Mouse (Mus musculus): ENCODE results near the gene Irf2bp1. TPM values are rescaled to one million over a fixed set of nuclear protein-coding genes. Genes with fewer than 3 reads are reported as not detected.
A peak's percentile ranks its signal among the peaks of the same experiment; 100 is the strongest.

The Irf2bp1 gene
- total RNA-seq, 2 experiments from 2014 or later: 52.1 to 53.0 TPM

DNA sequence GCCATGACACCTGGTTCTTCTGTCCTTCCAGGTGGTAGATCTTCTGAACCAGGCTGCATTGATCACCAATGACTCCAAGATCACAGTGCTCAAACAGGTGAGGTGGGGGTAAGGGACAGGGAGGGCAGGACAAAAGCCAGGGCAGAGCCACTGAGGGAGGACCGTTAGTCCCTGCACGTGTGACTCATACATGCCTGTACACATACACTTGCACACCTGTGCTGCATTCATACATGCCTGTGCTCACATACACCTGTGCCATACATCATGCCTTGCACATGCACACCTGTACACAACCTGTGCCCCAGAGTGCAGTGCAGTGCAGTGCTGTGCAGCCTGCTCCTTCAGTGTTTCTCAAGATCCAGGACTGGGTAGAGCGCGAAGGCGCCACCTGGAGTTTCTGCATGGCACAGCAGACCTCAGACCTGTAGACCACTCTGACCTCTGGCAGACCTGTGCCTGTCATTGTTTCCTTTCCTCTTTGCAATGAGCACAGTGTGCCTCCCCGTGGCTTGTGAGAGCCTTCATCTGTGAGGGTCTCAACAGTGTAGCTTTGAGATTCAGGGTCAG lies 25.3 kb downstream of the Irf2bp1 start:
- no peak for DNase-seq

- no peak for DNase-seq
These were observed 27.8 kb downstream of the Irf2bp1 start for GRCm38 (mm10) chr7:19031641-19032040.

DNA sequence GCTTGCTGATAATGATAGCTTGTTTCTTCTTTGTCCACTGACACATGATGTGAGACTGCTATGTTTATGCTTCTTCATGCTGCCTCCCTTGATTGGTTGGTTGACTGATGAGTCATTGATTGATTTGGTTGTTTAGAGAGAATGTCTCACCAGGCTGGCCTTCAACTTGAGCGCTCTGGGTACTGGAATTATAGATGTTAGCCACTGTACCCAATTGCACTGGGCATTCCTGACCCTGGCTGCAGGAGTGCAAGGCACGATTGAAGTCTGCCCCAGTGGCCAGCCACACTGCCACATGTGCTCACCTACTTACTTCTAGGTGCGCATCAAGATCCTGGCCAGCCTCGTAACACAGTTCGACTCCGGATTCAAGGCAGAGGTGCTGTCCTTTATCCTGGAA lies 40.8 kb downstream of the Irf2bp1 start:
- no peak for DNase-seq

DNA sequence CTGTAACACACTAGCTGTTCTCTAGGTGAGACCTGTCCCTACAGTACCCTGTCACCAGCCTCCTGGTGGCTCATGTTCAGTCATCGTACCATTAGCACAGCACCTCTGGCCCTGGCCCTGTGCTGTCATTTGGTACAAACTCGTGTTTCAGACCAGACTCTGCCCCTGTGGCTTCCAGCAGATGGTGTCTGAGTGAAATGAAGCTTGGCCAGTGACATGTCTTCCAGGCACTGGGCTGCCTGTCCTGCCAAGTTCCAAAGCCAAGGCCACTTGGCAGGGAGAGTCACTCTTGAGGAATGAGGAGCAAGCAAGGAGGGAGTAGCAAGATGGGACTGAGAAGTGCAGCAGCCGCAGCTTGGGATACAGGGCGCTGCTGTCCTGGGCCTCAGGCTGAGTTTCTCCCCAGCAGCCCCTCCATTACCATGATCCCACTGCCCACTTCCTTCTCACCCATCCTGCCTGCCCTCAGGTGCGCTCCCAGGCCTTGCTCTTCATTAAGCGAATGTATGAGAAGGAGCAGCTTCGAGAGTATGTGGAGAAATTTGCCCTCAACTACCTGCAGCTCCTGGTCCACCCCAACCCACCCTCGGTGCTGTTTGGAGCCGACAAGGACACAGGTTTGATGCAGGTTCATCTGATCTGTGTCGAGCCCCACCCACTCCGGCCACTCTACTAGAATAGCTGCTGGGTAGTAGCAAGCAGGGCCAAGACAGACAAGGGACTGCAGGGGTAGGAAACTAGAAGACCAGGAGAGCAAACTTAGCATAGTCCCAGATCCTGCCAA lies 42.6 kb downstream of the Irf2bp1 start:
- DNase-seq: no peak

- DNase-seq: no peak
These were observed 44.2 kb downstream of the Irf2bp1 start for GRCm38 (mm10) chr7:19048006-19048527.

DNA sequence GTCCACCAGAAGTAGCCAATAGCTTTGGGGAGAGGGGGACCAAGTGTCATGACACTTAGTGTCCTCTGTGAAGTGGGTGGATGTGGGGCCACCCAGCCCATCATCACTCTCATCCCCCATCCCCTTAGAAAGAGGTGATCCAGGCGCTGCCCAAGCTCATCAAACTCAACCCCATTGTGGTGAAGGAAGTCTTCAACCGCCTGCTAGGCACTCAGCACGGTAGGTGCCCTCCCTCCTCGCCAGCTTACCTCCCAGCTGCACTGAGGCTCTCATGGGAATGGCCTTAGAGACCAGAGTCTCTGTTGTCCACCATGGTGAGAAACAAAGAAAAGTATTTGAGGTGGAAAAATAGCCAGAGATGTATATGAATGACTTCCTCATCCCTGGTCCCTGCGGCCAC lies 45.4 kb downstream of the Irf2bp1 start:
- DNase-seq: no peak

GRCm38 (mm10) chr7:19050172-19050571 lies 46.3 kb downstream of the Irf2bp1 start:
- DNase-seq: no peak

DNA sequence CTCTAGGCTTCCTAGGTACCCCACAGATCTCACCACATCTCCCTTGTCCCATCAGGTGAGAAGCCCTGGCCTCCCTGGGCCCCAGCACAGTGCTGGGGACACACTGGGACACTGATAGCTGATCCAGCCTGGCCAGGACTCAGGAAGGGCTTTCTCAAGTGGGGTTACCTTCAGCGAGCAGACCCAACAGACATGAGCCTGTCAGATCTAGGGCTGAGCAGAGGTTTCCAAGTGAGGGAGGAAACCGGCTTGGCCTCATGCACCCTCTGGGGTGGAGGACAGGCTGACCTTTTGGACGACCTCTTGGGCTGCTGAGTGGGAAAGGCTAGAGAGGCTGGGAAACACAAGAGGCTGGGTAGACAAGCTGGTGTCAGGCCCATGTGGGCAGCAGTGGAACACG lies 47.3 kb downstream of the Irf2bp1 start:
- no peak for DNase-seq

- DNase-seq: peak; percentile 64 to 65
These were observed 48.7 kb downstream of the Irf2bp1 start for GRCm38 (mm10) chr7:19052345-19053135.

- no peak for DNase-seq
These were observed 49.3 kb downstream of the Irf2bp1 start for GRCm38 (mm10) chr7:19053136-19053532.

DNA sequence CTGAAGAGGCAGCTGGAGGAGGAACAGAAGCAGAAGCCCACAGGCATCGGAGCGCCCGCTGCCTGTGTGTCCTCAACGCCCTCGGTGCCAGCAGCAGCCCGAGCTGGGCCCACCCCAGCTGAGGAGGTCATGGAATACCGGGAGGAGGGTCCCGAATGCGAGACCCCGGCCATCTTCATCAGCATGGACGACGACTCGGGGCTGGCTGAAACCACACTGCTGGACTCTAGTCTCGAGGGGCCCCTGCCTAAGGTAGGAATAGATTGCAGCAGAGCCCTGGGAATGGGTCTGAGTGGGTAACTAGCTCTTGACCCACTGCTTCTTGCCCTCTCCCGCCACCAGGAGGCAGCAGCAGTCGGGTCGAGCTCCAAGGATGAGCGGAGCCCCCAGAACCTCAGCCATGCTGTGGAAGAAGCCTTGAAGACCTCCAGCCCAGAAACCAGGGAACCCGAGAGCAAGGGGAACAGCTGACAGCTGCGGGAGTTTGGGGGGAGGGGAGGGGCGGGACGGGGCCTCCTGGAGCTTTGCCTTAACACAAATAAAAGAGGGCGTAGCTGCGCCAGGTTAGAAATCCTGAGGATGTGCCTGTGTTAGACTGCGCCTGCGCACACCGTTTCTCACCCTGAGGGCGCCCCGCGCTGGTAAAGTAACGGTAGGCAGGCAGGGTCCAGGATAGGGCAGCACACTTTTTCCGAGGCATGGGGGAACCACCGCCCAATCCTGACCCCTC lies 50.4 kb downstream of the Irf2bp1 start, which contains the start of gene Rsph6a:
TSS of gene Rsph6a (plus strand) at position 644 of the 730 bp plus-strand sequence.
- no peak for DNase-seq

GRCm38 (mm10) chr7:19054777-19055076 lies 50.9 kb downstream of the Irf2bp1 start:
- DNase-seq: no peak

DNA sequence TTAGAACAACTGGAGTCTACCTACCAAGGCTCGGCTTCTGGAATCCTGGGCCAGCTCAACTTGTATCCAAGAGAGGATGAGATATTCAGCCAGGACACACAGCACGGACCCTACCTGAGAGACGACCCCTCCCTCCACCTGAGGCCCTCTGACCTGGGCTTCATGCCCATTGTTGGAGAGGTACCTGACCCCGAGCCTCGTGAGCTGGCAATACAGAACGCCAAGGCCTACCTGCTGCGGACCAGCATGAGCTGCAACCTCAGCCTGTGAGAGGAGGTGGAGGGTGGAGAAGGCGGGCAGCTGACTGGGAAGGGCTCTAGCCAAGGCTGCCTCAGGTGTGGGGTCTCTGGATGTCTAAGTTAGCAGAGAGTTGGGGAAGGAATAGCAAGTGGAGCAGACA lies 51.3 kb downstream of the Irf2bp1 start:
- DNase-seq: no peak

Other genes with a start within 250 kb of the Irf2bp1 start
- gene Psg19, start 205.5 kb upstream of the Irf2bp1 start, total RNA-seq (2021): not detected
- not detected for gene Psg17, start 182.4 kb upstream of the Irf2bp1 start, total RNA-seq (2021)
- 1 to 10 TPM; 2.1 TPM for gene Mill2, start 164.1 kb upstream of the Irf2bp1 start, total RNA-seq (2021)
- 10 to 100 TPM; 13.6 to 21.1 TPM for gene Pglyrp1, start 132.7 kb upstream of the Irf2bp1 start, total RNA-seq (2021)
- gene Ccdc61, start 93.6 kb upstream of the Irf2bp1 start, total RNA-seq (2021): 10 to 100 TPM; 11.3 to 12.5 TPM
- gene Nova2, start 78.2 kb upstream of the Irf2bp1 start, total RNA-seq (2021): 10 to 100 TPM; 82.2 to 84.5 TPM
- gene Nanos2, start 16.6 kb upstream of the Irf2bp1 start, total RNA-seq (2021): under 1 TPM; 0.33 to 0.87 TPM
- 10 to 100 TPM; 45.0 to 45.9 TPM for gene Mypop, start 12.8 kb upstream of the Irf2bp1 start, total RNA-seq (2021)
- gene Foxa3, start 19.5 kb downstream of the Irf2bp1 start, total RNA-seq (2021): not detected
- gene Sympk, start 20.3 kb downstream of the Irf2bp1 start, total RNA-seq (2021): 100 to 1,000 TPM; 111 to 113 TPM
- gene Rsph6a, start 50.6 kb downstream of the Irf2bp1 start, total RNA-seq (2021): under 1 TPM; 0.15 to 0.33 TPM
- gene Dmwd, start 72.2 kb downstream of the Irf2bp1 start, total RNA-seq (2021): 100 to 1,000 TPM; 136 to 143 TPM
- gene Dmpk, start 79.8 kb downstream of the Irf2bp1 start, total RNA-seq (2021): 10 to 100 TPM; 36.3 to 48.1 TPM
- 1 to 10 TPM; 2.5 to 2.8 TPM for gene Six5, start 90.5 kb downstream of the Irf2bp1 start, total RNA-seq (2021)
- under 1 TPM; 0.40 to 0.43 TPM for gene Gm4969, start 114.3 kb downstream of the Irf2bp1 start, total RNA-seq (2021)
- gene Fbxo46, start 115.8 kb downstream of the Irf2bp1 start, total RNA-seq (2021): 10 to 100 TPM; 14.2 to 14.3 TPM
- gene Qpctl, start 145.2 kb downstream of the Irf2bp1 start, total RNA-seq (2021): 10 to 100 TPM; 18.1 to 18.6 TPM
- gene Snrpd2, start 145.7 kb downstream of the Irf2bp1 start, total RNA-seq (2021): 10 to 100 TPM; 79.1 to 79.2 TPM
- 1 to 10 TPM in 1 of 2 experiments, under 1 TPM in 1; 0.62 to 1.9 TPM for gene Gipr, start 162.1 kb downstream of the Irf2bp1 start, total RNA-seq (2021)
- gene Eml2, start 172.4 kb downstream of the Irf2bp1 start, total RNA-seq (2021): 100 to 1,000 TPM; 145 to 149 TPM
- 1 to 10 TPM; 2.4 to 2.5 TPM for gene Gpr4, start 208.5 kb downstream of the Irf2bp1 start, total RNA-seq (2021)
- 10 to 100 TPM; 40.5 to 40.8 TPM for gene Opa3, start 224.3 kb downstream of the Irf2bp1 start, total RNA-seq (2021)

All from layer of hippocampus, postnatal 36 days (tissue).